Comparison of ENCODE assay signal across 20 mouse cellular contexts in the genomic region with DNA sequence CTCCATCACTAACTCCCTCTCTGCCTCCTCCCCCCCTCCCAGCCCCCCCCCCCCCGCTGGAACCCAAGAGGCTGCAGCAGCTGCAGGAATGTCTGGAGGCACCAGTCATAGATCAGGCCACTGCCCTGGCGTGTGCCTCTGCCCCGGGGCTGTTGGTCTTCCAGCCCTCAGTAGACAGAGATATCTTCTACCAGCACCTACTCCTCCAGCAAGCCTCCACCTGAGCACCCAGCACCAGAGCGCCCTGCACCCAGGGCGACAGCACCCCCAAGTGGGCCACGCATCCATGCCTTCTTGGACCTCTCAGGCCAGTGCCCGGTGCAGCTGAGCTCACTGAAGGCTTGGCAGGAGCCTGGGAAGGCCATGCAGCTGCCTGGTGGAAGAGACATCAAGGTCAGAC.
DNase-seq lines count a peak whose midpoint lies in the region; ATAC-seq lines count a peak whose summit lies in the region.
"Had no signal": no experiment of that assay in that cellular context is flagged by ENCODE, and none has a peak within 500 bp of the region (broad histone marks: within the 10 kb centered on the region; RNA-seq: fewer than 3 reads in every experiment).

No protein-coding gene starts in this region.

- no peaks in the 10 kb centered on the region for H3K36me3 ChIP-seq in forebrain, embryonic 11.5 days (ENCODE audit: control insufficient read depth, insufficient read depth, low read length)
- H3K36me3 ChIP-seq in forebrain, embryonic 16.5 days (ENCODE audit: control insufficient read depth, insufficient read depth) = no peaks in the 10 kb centered on the region
- H3K36me3 ChIP-seq in limb, embryonic 11.5 days (ENCODE audit: control insufficient read depth, insufficient read depth, low read length) = no peaks in the 10 kb centered on the region
- H3K36me3 ChIP-seq in limb, embryonic 10.5 days = no peaks in the 10 kb centered on the region
- no peaks in the 10 kb centered on the region for H3K36me3 ChIP-seq in neural tube, embryonic 12.5 days
- H3K36me3 ChIP-seq in neural tube, embryonic 15.5 days = no peaks in the 10 kb centered on the region
- no peaks in the 10 kb centered on the region for H3K36me3 ChIP-seq in embryonic facial prominence, embryonic 14.5 days (ENCODE audit: control insufficient read depth, insufficient read depth, low read length)

- 88% methylated on average over 6 of the region's 7 CpGs for WGBS in forebrain, embryonic 11.5 days
- WGBS in forebrain, embryonic 16.5 days = 93% methylated on average over 6 of the region's 7 CpGs
- 71% methylated on average over 6 of the region's 7 CpGs for WGBS in limb, embryonic 11.5 days
- WGBS in limb, embryonic 10.5 days = 76% methylated on average over 7 of the region's 7 CpGs
- WGBS in neural tube, embryonic 12.5 days = 78% methylated on average over 7 of the region's 7 CpGs
- 91% methylated on average over 6 of the region's 7 CpGs for WGBS in neural tube, embryonic 15.5 days
- WGBS in embryonic facial prominence, embryonic 14.5 days = 87% methylated on average over 6 of the region's 7 CpGs

- no peak overlapping the region for H3K4me3 ChIP-seq in forebrain, embryonic 11.5 days (ENCODE audit: low read depth, low read length)
- no peak overlapping the region for H3K4me3 ChIP-seq in forebrain, embryonic 16.5 days (replicated peaks; ENCODE audit: low read length)
- H3K4me3 ChIP-seq in limb, embryonic 11.5 days (ENCODE audit: low read depth, low read length) = no peak overlapping the region
- H3K4me3 ChIP-seq in limb, embryonic 10.5 days = no peak overlapping the region
- H3K4me3 ChIP-seq in neural tube, embryonic 12.5 days = no peak overlapping the region
- H3K4me3 ChIP-seq in neural tube, embryonic 15.5 days (replicated peaks) = no peak overlapping the region
- H3K4me3 ChIP-seq in embryonic facial prominence, embryonic 14.5 days (ENCODE audit: low read depth, low read length) = no peak overlapping the region
- H3K4me3 ChIP-seq: forebrain, embryonic 13.5 days; heart, adult 2 months had no signal

- H3K9ac ChIP-seq in forebrain, embryonic 11.5 days (ENCODE audit: low read length) = no peak overlapping the region
- H3K9ac ChIP-seq in forebrain, embryonic 16.5 days (replicated peaks; ENCODE audit: low read depth, low read length) = no peak overlapping the region
- no peak overlapping the region for H3K9ac ChIP-seq in limb, embryonic 11.5 days (ENCODE audit: low read length)
- no peak overlapping the region for H3K9ac ChIP-seq in neural tube, embryonic 12.5 days
- H3K9ac ChIP-seq in neural tube, embryonic 15.5 days (replicated peaks) = no peak overlapping the region
- no peak overlapping the region for H3K9ac ChIP-seq in embryonic facial prominence, embryonic 14.5 days (ENCODE audit: low read depth, low read length)
- H3K9ac ChIP-seq: forebrain, embryonic 13.5 days had no signal

- no peak overlapping the region for H3K4me2 ChIP-seq in forebrain, embryonic 11.5 days (ENCODE audit: low read depth, low read length, severe bottlenecking)
- no peak overlapping the region for H3K4me2 ChIP-seq in forebrain, embryonic 16.5 days (ENCODE audit: low read length)
- no peak overlapping the region for H3K4me2 ChIP-seq in limb, embryonic 11.5 days (ENCODE audit: low read depth, severe bottlenecking)
- no peak overlapping the region for H3K4me2 ChIP-seq in neural tube, embryonic 12.5 days (replicated peaks)
- H3K4me2 ChIP-seq in neural tube, embryonic 15.5 days = no peak overlapping the region
- no peak overlapping the region for H3K4me2 ChIP-seq in embryonic facial prominence, embryonic 14.5 days (ENCODE audit: low read depth, low read length)
- H3K4me2 ChIP-seq: forebrain, embryonic 13.5 days had no signal

- DNase-seq in forebrain, embryonic 11.5 days (ENCODE audit: low spot score) = no peak
- no peak for DNase-seq in limb, embryonic 11.5 days (ENCODE audit: low spot score)
- no peak for DNase-seq in limb, embryonic 10.5 days (ENCODE audit: low spot score)
- DNase-seq in embryonic facial prominence, embryonic 14.5 days (ENCODE audit: low spot score) = no peak
- DNase-seq in right cerebral cortex, adult 18-20 months = no peak
- DNase-seq: cerebellum, adult 11 months; cerebellum, postnatal 14 days; gastrocnemius, postnatal 14 days; heart, adult 2 months; heart, postnatal 36 days; kidney, postnatal 36 days; lung, postnatal 36 days; thymus, postnatal 25 days had no signal

- H3K27ac ChIP-seq in forebrain, embryonic 11.5 days (ENCODE audit: low read depth, low read length) = no peak overlapping the region
- H3K27ac ChIP-seq in forebrain, embryonic 16.5 days (ENCODE audit: low read length) = no peak overlapping the region
- no peak overlapping the region for H3K27ac ChIP-seq in limb, embryonic 11.5 days (replicated peaks; ENCODE audit: low read depth, low read length)
- no peak overlapping the region for H3K27ac ChIP-seq in limb, embryonic 10.5 days
- H3K27ac ChIP-seq in neural tube, embryonic 12.5 days = no peak overlapping the region
- H3K27ac ChIP-seq in neural tube, embryonic 15.5 days (replicated peaks) = no peak overlapping the region
- H3K27ac ChIP-seq in embryonic facial prominence, embryonic 14.5 days (replicated peaks; ENCODE audit: low read depth, low read length) = no peak overlapping the region
- H3K27ac ChIP-seq: forebrain, embryonic 13.5 days; heart, adult 2 months had no signal

- ATAC-seq in forebrain, embryonic 11.5 days (replicated peaks; ENCODE audit: low FRiP score) = peak; percentile 46; the same call in 1 of the 2 replicates
- ATAC-seq in forebrain, embryonic 16.5 days = no peak
- 0 out of 2 replicates have a peak, but pooled peaks have one; percentile 42 for ATAC-seq in limb, embryonic 11.5 days (ENCODE audit: insufficient number of reproducible peaks, low FRiP score, low TSS enrichment, low read depth)
- ATAC-seq in neural tube, embryonic 12.5 days (ENCODE audit: low FRiP score, low read depth) = 0 out of 2 replicates have a peak, but pooled peaks have one; percentile 25
- ATAC-seq in neural tube, embryonic 15.5 days (ENCODE audit: low FRiP score) = no peak
- ATAC-seq in embryonic facial prominence, embryonic 14.5 days (ENCODE audit: low read depth) = peak; percentile 41; the same call in 1 of the 2 replicates
- ATAC-seq: forebrain, embryonic 13.5 days; hindbrain, embryonic 16.5 days; intestine, embryonic 16.5 days had no signal

- no peaks in the 10 kb centered on the region for H3K9me3 ChIP-seq in forebrain, embryonic 11.5 days (ENCODE audit: control insufficient read depth, low read length)
- no peaks in the 10 kb centered on the region for H3K9me3 ChIP-seq in forebrain, embryonic 16.5 days (ENCODE audit: control insufficient read depth, low read length)
- no peaks in the 10 kb centered on the region for H3K9me3 ChIP-seq in limb, embryonic 11.5 days (ENCODE audit: control insufficient read depth, low read length)
- H3K9me3 ChIP-seq in limb, embryonic 10.5 days (replicated peaks) = no peaks in the 10 kb centered on the region
- H3K9me3 ChIP-seq in neural tube, embryonic 12.5 days = no peaks in the 10 kb centered on the region
- no peaks in the 10 kb centered on the region for H3K9me3 ChIP-seq in neural tube, embryonic 15.5 days (replicated peaks)
- H3K9me3 ChIP-seq in embryonic facial prominence, embryonic 14.5 days (ENCODE audit: control insufficient read depth, low read length) = no peaks in the 10 kb centered on the region
- H3K9me3 ChIP-seq: forebrain, embryonic 13.5 days had no signal

- no peaks in the 10 kb centered on the region for H3K27me3 ChIP-seq in forebrain, embryonic 11.5 days (ENCODE audit: control insufficient read depth, insufficient read depth, low read length)
- no peaks in the 10 kb centered on the region for H3K27me3 ChIP-seq in forebrain, embryonic 16.5 days (replicated peaks; ENCODE audit: control insufficient read depth, insufficient read depth, low read length)
- no peaks in the 10 kb centered on the region for H3K27me3 ChIP-seq in limb, embryonic 11.5 days (ENCODE audit: control insufficient read depth, insufficient read depth, low read length)
- H3K27me3 ChIP-seq in limb, embryonic 10.5 days (ENCODE audit: low read depth, poor library complexity, severe bottlenecking) = no peaks in the 10 kb centered on the region
- no peaks in the 10 kb centered on the region for H3K27me3 ChIP-seq in neural tube, embryonic 12.5 days (replicated peaks)
- H3K27me3 ChIP-seq in neural tube, embryonic 15.5 days (replicated peaks) = no peaks in the 10 kb centered on the region
- H3K27me3 ChIP-seq in embryonic facial prominence, embryonic 14.5 days (replicated peaks; ENCODE audit: control insufficient read depth, insufficient read depth, low read length) = no peaks in the 10 kb centered on the region
- H3K27me3 ChIP-seq: CH12.LX; forebrain, embryonic 13.5 days had no signal

- no peaks in the 10 kb centered on the region for H3K4me1 ChIP-seq in forebrain, embryonic 11.5 days (replicated peaks; ENCODE audit: control insufficient read depth, insufficient read depth, low read length)
- no peaks in the 10 kb centered on the region for H3K4me1 ChIP-seq in forebrain, embryonic 16.5 days (replicated peaks; ENCODE audit: control insufficient read depth, insufficient read depth, low read length)
- H3K4me1 ChIP-seq in limb, embryonic 11.5 days (ENCODE audit: control insufficient read depth, insufficient read depth, low read length) = no peaks in the 10 kb centered on the region
- 0 out of 2 replicates have a peak, but pooled peaks cover 3% of the 10 kb centered on the region for H3K4me1 ChIP-seq in limb, embryonic 10.5 days
- H3K4me1 ChIP-seq in neural tube, embryonic 12.5 days = no peaks in the 10 kb centered on the region
- no peaks in the 10 kb centered on the region for H3K4me1 ChIP-seq in neural tube, embryonic 15.5 days
- H3K4me1 ChIP-seq in embryonic facial prominence, embryonic 14.5 days (ENCODE audit: control insufficient read depth, insufficient read depth, low read length) = no peaks in the 10 kb centered on the region
- H3K4me1 ChIP-seq: forebrain, embryonic 13.5 days had no signal

Comparison
In these comparisons a context has a peak if more than half of its experiments do, and no peak if none do; other contexts are left out.
1. ATAC-seq: peak in forebrain, embryonic 11.5 days (single experiment), limb, embryonic 11.5 days (single experiment), neural tube, embryonic 12.5 days (single experiment) and embryonic facial prominence, embryonic 14.5 days (single experiment); none in forebrain, embryonic 16.5 days (single experiment) and neural tube, embryonic 15.5 days (single experiment).